Mouse (Mus musculus) thymus, postnatal 36 days (tissue): ENCODE measurements around the gene Tmem230.
A peak's percentile ranks its signal among the peaks of the same experiment; 100 is the strongest.

ENCODE experiments used
- DNase-seq, 2 experiments: peaks; one replicate each; pipeline ENCODE4 v3.0.0; 2022; ENCODE audit warnings: mixed read lengths in 2 of 2

The Tmem230 gene

DNA sequence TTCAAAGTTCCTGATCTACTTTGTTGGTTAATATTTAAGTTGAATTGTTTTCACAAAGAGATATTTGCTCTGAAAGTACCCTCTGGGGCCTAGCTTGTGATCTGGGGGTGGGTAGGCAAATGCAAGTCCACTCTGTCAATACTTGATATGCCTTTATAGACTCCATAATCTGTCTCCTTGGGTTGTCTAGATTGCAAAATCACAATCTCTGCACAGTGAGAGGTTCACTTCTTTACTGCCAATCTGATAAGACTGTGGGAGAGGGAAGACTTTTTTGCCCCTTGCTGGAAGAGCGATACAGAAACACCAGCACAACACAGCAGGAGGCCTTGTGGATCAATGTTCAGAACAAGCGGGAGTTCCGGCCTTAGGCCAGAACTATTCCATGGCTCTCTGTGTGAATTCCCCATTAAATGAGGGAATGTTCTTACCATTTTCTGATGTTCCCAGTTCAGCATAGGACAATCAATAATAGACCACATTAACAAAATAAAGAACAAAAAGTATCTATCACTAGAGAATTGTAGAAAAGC is 15.1 kb downstream of the Tmem230 start:
- DNase-seq = no peak

GRCm38 (mm10) chr2:132224359-132224758 is 23.2 kb downstream of the Tmem230 start:
- no peak for DNase-seq

GRCm38 (mm10) chr2:132221611-132222073 is 26.0 kb downstream of the Tmem230 start:
- no peak for DNase-seq

DNA sequence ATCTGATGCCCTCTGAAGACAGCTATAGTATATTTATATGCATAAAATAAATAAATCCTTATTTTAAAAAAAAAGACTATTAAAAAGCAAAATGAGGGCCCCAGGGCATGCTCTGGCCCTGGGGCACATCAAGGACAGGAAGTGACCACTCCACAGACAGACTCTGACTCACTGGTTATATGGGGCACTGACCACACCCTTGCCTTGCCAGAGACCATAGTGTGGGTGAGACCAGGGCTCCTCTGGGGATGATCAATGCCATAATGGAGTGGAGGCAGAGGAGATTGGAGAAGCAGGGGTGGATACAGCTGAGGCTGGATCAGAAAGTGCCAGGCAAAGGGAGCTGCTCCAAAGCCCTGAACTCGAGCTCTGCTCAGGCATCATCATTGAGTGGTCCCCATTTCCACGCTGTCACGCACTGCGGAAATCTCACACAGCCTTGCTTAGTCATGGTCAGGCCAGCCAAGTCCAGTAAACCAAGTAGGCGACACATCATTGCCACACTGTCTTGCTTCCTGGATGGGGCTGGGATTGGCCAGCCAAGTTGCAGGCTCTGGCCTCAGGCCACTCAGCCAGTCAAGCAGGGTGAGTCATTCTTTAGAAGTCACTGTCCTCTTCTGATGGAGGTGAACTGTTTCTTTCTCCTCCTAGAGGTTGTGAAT is 35.5 kb downstream of the Tmem230 start:
- DNase-seq = no peak

- DNase-seq = no peak
Observed at GRCm38 (mm10) chr2:132210806-132211312, 36.7 kb downstream of the Tmem230 start.

DNA sequence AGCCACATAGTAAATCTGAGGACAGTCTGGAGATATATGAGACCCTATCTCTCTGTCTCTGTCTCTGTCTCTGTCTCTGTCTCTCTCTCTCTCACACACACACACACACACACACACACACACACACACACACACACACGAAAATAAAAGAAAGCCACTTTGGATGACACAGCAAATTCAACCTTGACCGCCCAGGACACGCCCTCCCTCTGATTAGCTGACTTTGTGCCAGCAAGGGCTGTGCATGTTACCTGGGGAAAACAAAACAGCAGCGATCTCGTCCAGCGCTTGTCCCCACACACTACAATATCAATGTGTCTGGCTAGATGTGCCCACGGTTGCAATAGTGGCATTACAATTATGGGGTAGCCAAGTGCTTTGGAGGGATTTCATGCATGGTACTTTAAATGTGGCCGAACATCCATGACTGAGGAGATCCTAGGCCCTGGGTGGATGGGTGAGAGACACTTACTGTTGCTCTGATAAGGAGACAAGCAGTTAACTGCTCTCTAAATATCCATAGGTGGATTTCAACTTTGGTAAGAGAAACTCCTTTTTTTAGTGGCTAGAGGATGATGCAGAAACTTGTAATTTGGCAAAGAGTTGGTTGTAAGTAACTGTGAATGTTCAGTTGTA is 39.2 kb downstream of the Tmem230 start:
- no peak for DNase-seq

- DNase-seq = no peak
Observed at GRCm38 (mm10) chr2:132206316-132206881, 41.2 kb downstream of the Tmem230 start.

DNA sequence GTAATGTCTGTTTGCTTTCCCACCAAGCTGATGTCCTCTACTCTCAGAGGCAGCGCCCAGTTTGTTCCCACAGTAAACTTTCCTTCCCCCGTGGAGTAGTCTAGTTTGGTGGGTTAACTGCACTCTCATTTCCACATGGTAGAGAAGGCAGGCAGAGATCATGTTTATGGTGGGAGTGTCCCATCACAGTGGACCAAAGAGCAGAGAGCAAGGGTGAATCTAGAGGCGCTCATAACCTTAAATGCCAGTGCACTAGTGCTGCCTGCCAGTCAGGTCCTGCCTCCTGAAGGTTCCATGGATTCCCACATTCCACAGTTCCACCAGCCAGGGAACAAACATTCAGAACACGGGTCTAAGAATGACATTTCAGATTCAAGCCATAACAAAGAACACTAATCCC is 42.1 kb downstream of the Tmem230 start:
- DNase-seq = no peak

GRCm38 (mm10) chr2:132203773-132204172 is 43.8 kb downstream of the Tmem230 start:
- peak in 1 of 2 experiments; percentile 11 for DNase-seq

- no peak for DNase-seq
Observed at GRCm38 (mm10) chr2:132203186-132203585, 44.4 kb downstream of the Tmem230 start.

- DNase-seq = no peak
Observed at GRCm38 (mm10) chr2:132198017-132198933, 49.3 kb downstream of the Tmem230 start.

DNA sequence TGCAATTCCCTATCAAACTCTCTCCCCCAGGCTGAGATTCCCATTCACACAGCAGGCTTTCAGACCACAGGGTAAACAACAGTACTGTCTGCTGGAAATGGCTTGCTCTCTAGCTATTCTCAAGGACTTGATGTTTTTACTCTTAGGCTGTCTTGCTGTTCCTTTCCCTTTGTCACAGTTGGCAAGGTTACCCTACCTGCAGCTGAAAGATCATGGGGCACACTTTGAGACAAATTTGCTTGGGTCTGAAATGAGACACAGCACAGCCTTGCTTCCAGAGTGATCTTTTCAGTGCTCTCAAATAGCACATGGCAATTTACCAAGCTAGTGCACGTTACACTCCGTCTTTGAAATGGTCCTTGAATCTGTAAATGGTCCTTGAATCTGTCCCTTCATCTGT is 52.0 kb downstream of the Tmem230 start:
- DNase-seq = no peak

DNA sequence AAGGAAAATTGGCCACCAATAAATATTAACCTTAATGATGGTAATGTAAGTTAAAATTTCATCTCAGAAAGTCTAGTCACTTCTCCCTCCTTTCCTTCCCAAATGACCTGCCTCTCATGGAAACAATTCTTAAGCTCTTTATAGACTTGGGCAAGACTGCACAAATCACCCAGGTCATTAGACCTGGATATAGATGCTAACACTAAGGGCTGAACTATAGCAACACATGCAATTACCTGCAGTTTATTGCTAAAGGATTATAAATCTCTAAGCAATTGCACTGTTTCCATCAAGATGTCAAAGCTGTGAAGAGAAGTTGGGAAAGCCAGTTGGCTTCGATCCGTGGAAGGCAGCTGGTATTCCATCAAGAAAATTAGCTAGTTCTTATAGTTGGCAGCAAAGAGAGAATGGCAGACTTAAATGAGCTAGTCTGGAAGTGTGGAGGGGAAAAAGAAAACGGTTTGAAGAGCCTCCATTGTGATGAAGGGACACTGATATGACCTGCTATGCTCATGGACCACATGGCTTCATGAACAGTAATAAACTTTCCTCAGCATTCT is 56.9 kb downstream of the Tmem230 start:
- DNase-seq = no peak
